Mouse (Mus musculus) heart, adult 18-20 months (tissue): ENCODE measurements around the gene Lcn3. TPM values are rescaled to one million over a fixed set of nuclear protein-coding genes. Genes with fewer than 3 reads are reported as not detected.

ENCODE experiments used
- total RNA-seq, 2 experiments: library from RNA; stranded (reverse); gene quantifications; 2 replicates each; pipeline ENCODE4 v1.2.3; 2021

Gene Lcn3
- total RNA-seq, 2 experiments from 2014 or later, result not detected

Other genes starting within 250 kb of the Lcn3 start
- gene Traf2, start 218.6 kb upstream of the Lcn3 start, total RNA-seq, result 10 to 100 TPM; 15.7 to 17.6 TPM
- gene Edf1, start 207.7 kb upstream of the Lcn3 start, total RNA-seq, result 100 to 1,000 TPM; 223 to 241 TPM
- 1 to 10 TPM in 1 of 2 experiments, under 1 TPM in 1; 0.55 to 1.4 TPM for gene Mamdc4, start 190.7 kb upstream of the Lcn3 start, total RNA-seq
- 10 to 100 TPM; 55.9 to 72.5 TPM for gene Phpt1, start 190.3 kb upstream of the Lcn3 start, total RNA-seq
- under 1 TPM; 0.10 to 0.46 TPM for gene Ajm1, start 183.8 kb upstream of the Lcn3 start, total RNA-seq
- gene Rabl6, start 157.0 kb upstream of the Lcn3 start, total RNA-seq, result 10 to 100 TPM; 63.5 to 63.8 TPM
- gene Ccdc183, start 147.9 kb upstream of the Lcn3 start, total RNA-seq, result not detected
- 10 to 100 TPM; 33.9 to 37.9 TPM for gene Tmem141, start 143.6 kb upstream of the Lcn3 start, total RNA-seq
- gene Fcna, start 137.5 kb upstream of the Lcn3 start, total RNA-seq, result 1 to 10 TPM; 7.1 to 8.1 TPM
- under 1 TPM; 0.64 to 0.72 TPM for gene Lcn8, start 112.4 kb upstream of the Lcn3 start, total RNA-seq
- gene Lcn5, start 107.6 kb upstream of the Lcn3 start, total RNA-seq, result not detected
- gene Lcn6, start 88.8 kb upstream of the Lcn3 start, total RNA-seq, result not detected
- not detected for gene Lcn10, start 82.8 kb upstream of the Lcn3 start, total RNA-seq
- gene Obp2a, start 65.5 kb upstream of the Lcn3 start, total RNA-seq, result not detected
- gene Bmyc, start 58.8 kb upstream of the Lcn3 start, total RNA-seq, result 10 to 100 TPM; 16.9 to 18.3 TPM
- gene Obp2b, start 28.6 kb upstream of the Lcn3 start, total RNA-seq, result not detected
- not detected for gene Lcn11, start 11.4 kb downstream of the Lcn3 start, total RNA-seq
- not detected for gene Gm13539, start 16.7 kb downstream of the Lcn3 start, total RNA-seq
- not detected for gene Glt6d1, start 50.3 kb downstream of the Lcn3 start, total RNA-seq
- not detected for gene Lcn9, start 57.6 kb downstream of the Lcn3 start, total RNA-seq
- not detected for gene Sohlh1, start 81.7 kb downstream of the Lcn3 start, total RNA-seq
- under 1 TPM; 0.21 to 0.25 TPM for gene Kcnt1, start 98.2 kb downstream of the Lcn3 start, total RNA-seq
- gene Camsap1, start 217.7 kb downstream of the Lcn3 start, total RNA-seq, result 10 to 100 TPM; 32.6 to 32.8 TPM